Mouse (Mus musculus) hindbrain, embryonic 13.5 days (tissue): ENCODE results near the gene Actc1. TPM values are rescaled to one million over a fixed set of nuclear protein-coding genes. Genes with fewer than 3 reads are reported as not detected.

ENCODE experiments used
- ATAC-seq: fragments of 200-750 bp; cut with Nextera tagmentation; 2 replicates; pipeline ENCODE4 v1.8.0; 2017; ENCODE audit warnings: moderate TSS enrichment; ENCODE audit not compliant: low FRiP score
- H3K27ac ChIP-seq: fragments of 300-500 bp; sonication (generic); 2 replicates; pipeline ENCODE4 v1.5.1; 2015; ENCODE audit warnings: inconsistent platforms, mild to moderate bottlenecking, moderate library complexity
- H3K27me3 ChIP-seq: fragments of 300-500 bp; sonication (generic); 2 replicates; pipeline ENCODE4 v1.6.1; 2015; ENCODE audit warnings: mild to moderate bottlenecking, inconsistent platforms
- H3K36me3 ChIP-seq: fragments of 300-500 bp; sonication (generic); 2 replicates; pipeline ENCODE4 v1.6.1; 2015; ENCODE audit warnings: mild to moderate bottlenecking, inconsistent platforms
- H3K4me1 ChIP-seq: fragments of 300-500 bp; sonication (generic); replicated peaks from 2 replicates; pipeline ENCODE4 v1.6.1; 2015; ENCODE audit warnings: inconsistent platforms
- H3K4me2 ChIP-seq: fragments of 300-500 bp; sonication (generic); 2 replicates; pipeline ENCODE4 v1.6.1; 2015; ENCODE audit warnings: inconsistent platforms, mild to moderate bottlenecking, moderate library complexity
- H3K4me3 ChIP-seq: fragments of 300-500 bp; sonication (generic); 2 replicates; pipeline ENCODE4 v1.5.1; 2015; ENCODE audit warnings: mild to moderate bottlenecking, inconsistent platforms
- H3K9ac ChIP-seq: fragments of 300-500 bp; sonication (generic); 2 replicates; pipeline ENCODE4 v1.6.1; 2015; ENCODE audit warnings: mild to moderate bottlenecking, inconsistent platforms
- H3K9me3 ChIP-seq: fragments of 300-500 bp; sonication (generic); 2 replicates; pipeline ENCODE4 v1.6.1; 2016; ENCODE audit warnings: inconsistent platforms
- WGBS: fragments of 180-500 bp; shearing (Covaris S2); methylation state at CpG from one replicate; pipeline ENCODE4 v1.1.7; 2015; 5-methylcytosine and 5-hydroxymethylcytosine counted together
- polyA plus RNA-seq: library from polyadenylated mRNA; unstranded; fragments of >200 nt; fragmentation: Nextera tagmentation; extraction: Ambion mirVana; gene quantifications from 2 replicates; pipeline ENCODE4 v1.2.1, GENCODE M21; 2015

The Actc1 gene
- polyA plus RNA-seq, 1 experiment from 2014 or later = 51.3 TPM

DNA sequence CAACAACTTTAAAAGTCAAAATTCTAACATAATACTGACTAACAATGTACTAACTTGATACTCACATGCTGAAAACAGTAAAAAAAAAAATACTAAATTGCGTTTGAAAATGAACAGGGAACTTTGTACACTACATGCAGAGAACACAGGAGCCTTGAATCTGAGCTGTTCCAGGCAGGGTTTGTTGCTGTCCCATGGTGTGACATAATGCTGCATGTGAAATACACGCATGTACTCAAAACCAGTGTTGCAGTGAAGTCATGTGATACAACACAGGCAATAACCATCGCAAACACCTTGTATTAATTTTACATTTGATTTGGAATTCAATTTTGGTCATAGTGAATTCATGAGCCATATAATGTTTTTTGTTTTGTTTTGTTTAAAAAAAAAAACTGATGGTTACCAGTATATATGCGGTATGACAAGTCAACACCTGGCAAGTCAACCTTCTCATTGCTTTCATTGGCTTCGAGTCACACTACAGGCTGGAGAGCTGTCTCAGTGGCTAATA is 7.1 kb downstream of the Actc1 start:
- no peaks in the 10 kb centered on the region for H3K36me3 ChIP-seq
- 96% methylated on average over 5 of the region's 5 CpGs for WGBS
- no peak overlapping the region for H3K4me2 ChIP-seq
- H3K9ac ChIP-seq = no peak overlapping the region
- H3K4me3 ChIP-seq = no peak overlapping the region
- H3K9me3 ChIP-seq = no peaks in the 10 kb centered on the region
- ATAC-seq = no peak
- H3K4me1 ChIP-seq = no peaks in the 10 kb centered on the region
- H3K27me3 ChIP-seq = no peaks in the 10 kb centered on the region
- no peak overlapping the region for H3K27ac ChIP-seq

DNA sequence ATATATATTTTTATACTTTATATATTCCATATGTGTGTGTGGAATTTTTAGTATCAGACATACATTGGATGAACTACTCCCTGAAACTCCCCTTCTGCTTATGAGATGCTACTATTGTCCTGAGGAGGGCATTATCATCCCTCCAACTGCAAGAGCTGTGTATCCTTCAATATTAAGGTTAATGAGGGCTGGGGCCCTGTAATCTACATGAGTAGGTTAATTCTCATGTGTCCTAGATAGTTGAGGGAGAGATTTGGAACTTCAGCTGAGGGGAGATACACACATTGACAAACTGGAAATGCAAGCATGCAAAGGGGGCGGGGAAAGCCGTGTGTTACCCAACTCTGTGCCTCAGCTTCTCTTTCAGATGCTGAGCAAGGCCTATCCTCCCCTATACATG is 15.4 kb downstream of the Actc1 start:
- Histone ChIP-seq H3K27ac (no peak overlapping the region), H3K4me1 (no peaks in the 10 kb centered on the region), H3K9me3 (no peaks in the 10 kb centered on the region), H3K27me3 (no peaks in the 10 kb centered on the region), H3K9ac (no peak overlapping the region), H3K4me3 (no peak overlapping the region), H3K4me2 (no peak overlapping the region), H3K36me3 (no peaks in the 10 kb centered on the region)
- no peak for ATAC-seq
- WGBS = 67% methylated on average over 2 of the region's 2 CpGs

DNA sequence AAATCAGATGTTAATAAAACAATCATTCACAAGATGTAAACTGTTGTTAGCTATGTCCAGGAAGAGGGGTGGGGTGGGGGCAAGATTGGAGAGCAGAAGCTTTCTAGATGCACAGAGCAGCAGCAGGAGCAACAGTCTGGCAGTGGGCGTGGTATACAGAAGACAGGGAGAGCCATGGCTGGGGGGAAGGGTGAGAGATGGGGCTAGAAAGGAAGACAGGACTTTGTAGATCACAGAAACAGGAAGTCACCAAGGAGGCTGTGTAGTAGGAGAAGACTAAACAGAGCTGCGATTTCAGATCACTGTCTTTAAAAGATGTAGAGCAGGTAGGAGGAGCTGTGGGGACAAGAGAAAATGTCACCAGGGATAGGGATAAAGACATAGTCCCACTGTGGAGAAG is 21.1 kb downstream of the Actc1 start:
- H3K4me3 ChIP-seq = no peak overlapping the region
- H3K9ac ChIP-seq = no peak overlapping the region
- no peaks in the 10 kb centered on the region for H3K9me3 ChIP-seq
- no peaks in the 10 kb centered on the region for H3K36me3 ChIP-seq
- ATAC-seq = no peak
- no peak overlapping the region for H3K27ac ChIP-seq
- no peaks in the 10 kb centered on the region for H3K27me3 ChIP-seq
- 65% methylated on average over 2 of the region's 2 CpGs for WGBS
- H3K4me1 ChIP-seq = no peaks in the 10 kb centered on the region
- H3K4me2 ChIP-seq = no peak overlapping the region

DNA sequence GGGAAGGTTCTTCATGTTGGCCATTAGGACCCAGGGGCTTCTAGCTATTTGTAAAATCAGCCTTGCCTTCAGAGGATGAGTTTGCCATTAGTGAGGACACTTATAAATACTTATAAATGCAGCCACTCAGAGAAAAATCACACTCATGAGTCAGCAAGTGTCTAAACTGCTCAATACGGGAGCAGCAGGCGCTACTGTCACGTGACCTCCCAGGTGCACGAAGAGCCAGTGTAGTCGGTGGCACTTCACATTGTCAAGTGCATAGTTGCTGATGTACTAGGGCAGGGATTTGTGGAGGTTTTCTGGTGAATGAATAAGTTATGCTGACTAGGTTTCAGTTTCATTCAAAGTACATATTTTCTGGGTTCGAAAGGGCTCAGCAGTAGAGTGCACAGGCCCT is 30.0 kb downstream of the Actc1 start:
- H3K9ac ChIP-seq = no peak overlapping the region
- no peaks in the 10 kb centered on the region for H3K27me3 ChIP-seq
- H3K9me3 ChIP-seq = no peaks in the 10 kb centered on the region
- WGBS = 92% methylated on average over 6 of the region's 6 CpGs
- H3K36me3 ChIP-seq = no peaks in the 10 kb centered on the region
- no peak overlapping the region for H3K27ac ChIP-seq
- H3K4me3 ChIP-seq = no peak overlapping the region
- ATAC-seq = no peak
- peaks cover 5% of the 10 kb centered on the region for H3K4me1 ChIP-seq
- H3K4me2 ChIP-seq = no peak overlapping the region

DNA sequence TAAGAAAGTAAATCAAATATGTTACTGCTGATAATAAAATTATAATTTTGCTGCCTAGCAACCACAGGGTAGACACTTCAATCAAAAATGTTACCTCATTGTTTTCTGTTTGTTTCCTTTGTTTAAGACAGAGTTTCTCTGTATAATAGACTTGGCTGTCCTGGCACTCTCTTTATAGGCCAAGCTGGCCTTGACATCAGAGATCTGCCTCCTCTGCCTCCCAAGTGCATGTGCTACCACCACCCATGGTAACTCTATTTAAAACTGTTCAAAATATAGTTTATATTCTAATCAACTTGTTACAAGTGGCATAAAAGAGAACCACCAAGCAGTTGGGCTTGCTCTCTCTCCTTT is 33.2 kb downstream of the Actc1 start:
- ATAC-seq = no peak
- Histone ChIP-seq H3K4me2 (no peak overlapping the region), H3K9ac (no peak overlapping the region)

DNA sequence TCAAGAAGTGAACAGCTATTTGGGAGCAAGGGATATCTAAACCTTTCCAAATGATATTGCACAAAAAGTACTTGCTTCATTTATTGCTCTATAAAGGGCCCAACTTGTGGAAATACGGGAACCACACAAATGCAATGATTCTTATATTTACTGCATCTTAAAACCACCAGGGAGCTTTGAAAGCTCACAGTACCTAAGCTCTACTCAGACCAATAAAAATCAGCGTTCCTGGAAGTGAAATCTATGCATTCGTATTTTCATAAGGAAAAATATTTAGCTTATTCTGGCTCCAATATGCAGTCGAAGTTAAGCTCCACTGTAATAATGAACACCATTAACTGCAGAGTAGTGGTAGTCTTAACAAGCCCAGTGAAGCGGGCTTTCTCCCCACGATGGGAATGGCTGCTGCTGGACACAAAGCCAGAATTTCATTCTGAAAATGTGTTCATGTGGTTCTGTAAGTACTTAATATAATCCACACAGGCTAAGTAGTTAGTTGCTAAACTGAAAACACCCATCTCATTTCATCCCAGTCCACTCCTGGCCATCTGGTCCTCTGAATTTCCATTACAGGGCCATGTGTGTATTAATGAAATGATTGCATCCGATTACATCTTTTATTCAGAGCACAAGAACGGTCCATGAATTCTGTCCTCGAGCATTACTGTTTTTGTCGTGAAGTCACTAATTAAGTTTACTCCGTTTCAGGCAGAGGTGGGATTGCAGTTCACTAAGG is 33.7 kb downstream of the Actc1 start:
- Histone ChIP-seq H3K9ac (no peak overlapping the region), H3K4me1 (peaks cover 11% of the 10 kb centered on the region), H3K4me3 (no peak overlapping the region), H3K4me2 (no peak overlapping the region), H3K9me3 (no peaks in the 10 kb centered on the region), H3K27me3 (peaks cover 12% of the 10 kb centered on the region), H3K27ac (no peak overlapping the region), H3K36me3 (no peaks in the 10 kb centered on the region)
- 0 out of 2 replicates have a peak, but pooled peaks have one; percentile 36 for ATAC-seq
- 60% methylated on average over 11 of the region's 11 CpGs for WGBS

More for the DNA sequence above, 33.2 kb downstream of the Actc1 start:
- Histone ChIP-seq H3K27ac (no peak overlapping the region), H3K4me1 (peaks cover 9% of the 10 kb centered on the region), H3K27me3 (peaks cover 6% of the 10 kb centered on the region), H3K9me3 (no peaks in the 10 kb centered on the region), H3K4me3 (no peak overlapping the region), H3K36me3 (no peaks in the 10 kb centered on the region)

DNA sequence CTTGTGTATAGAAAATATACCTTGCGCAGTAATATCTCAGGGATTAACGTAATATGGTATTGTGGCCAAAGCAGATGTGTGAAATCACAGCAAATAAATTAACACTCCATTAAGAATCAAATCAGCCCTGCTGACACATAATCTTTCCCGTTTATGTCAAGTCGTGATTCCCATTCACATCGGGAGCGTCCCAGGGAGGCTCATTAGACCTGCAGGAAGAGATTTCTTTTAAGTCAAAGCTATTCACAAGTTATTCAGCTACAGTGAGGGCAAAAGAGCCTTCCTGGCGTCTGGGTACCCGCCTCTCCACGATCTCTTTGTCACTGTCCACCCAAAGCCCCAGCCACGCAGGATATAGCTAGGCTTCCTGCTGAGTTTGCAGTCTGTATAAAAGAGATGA is 35.2 kb downstream of the Actc1 start:
- peak overlapping the region; percentile 21; the same call in 1 of the 2 replicates for H3K4me2 ChIP-seq
- H3K36me3 ChIP-seq = no peaks in the 10 kb centered on the region
- H3K9me3 ChIP-seq = no peaks in the 10 kb centered on the region
- H3K27me3 ChIP-seq = peaks cover 25% of the 10 kb centered on the region
- H3K4me1 ChIP-seq = peaks cover 21% of the 10 kb centered on the region
- ATAC-seq = no peak
- no peak overlapping the region for H3K4me3 ChIP-seq
- H3K9ac ChIP-seq = no peak overlapping the region
- no peak overlapping the region; the same call in 1 of the 2 replicates for H3K27ac ChIP-seq
- WGBS = 22% methylated on average over 10 of the region's 10 CpGs

DNA sequence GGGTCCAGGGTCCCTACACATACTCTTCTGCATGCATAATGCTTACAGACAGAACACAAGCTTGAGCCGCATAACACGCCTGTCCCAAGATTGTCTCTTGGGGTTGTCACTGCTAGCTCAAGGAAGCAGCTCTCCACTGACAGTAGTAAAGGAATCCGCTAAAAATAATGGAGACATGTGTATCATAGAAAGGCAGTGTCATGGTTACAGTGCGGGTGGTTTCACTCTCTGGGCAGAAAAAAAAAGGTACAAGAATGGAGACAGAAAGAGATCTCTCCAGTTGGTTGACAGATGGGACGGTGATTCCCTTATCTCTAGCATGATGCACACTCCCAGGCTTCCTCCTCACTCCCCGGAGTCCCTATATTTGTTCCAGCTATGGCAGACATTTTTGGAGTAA is 38.5 kb downstream of the Actc1 start:
- H3K27ac ChIP-seq = no peak overlapping the region
- H3K9me3 ChIP-seq = no peaks in the 10 kb centered on the region
- H3K4me3 ChIP-seq = peak overlapping the region; percentile 68
- H3K27me3 ChIP-seq = peaks cover 40% of the 10 kb centered on the region
- H3K4me1 ChIP-seq = peaks cover 34% of the 10 kb centered on the region
- ATAC-seq = no peak
- H3K36me3 ChIP-seq = no peaks in the 10 kb centered on the region
- WGBS = 75% methylated on average over 6 of the region's 6 CpGs
- peak overlapping the region; percentile 82 for H3K4me2 ChIP-seq
- no peak overlapping the region for H3K9ac ChIP-seq

DNA sequence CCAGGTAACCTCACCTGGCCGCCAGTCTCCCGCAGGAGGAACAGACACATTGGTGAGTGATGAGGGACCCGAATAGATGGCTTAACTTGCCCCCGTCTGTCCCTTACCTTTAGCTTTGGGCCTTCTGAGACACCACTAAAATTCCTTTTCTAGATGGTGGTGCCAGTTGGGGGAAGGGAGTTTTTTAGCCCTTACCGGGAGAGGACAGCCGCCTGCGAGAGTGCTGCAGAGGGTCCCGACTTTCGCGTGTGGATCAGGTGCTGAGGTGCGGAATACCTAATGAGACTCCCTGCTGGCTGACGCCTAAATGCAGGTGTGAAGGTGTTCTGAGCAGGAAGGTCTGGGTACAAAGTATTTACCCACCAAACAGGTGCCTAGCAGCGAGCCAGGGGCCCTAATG is 39.5 kb downstream of the Actc1 start:
- Histone ChIP-seq H3K4me2 (peak overlapping the region; percentile 82), H3K4me1 (peaks cover 34% of the 10 kb centered on the region), H3K9me3 (no peaks in the 10 kb centered on the region), H3K9ac (peak overlapping the region; percentile 90), H3K36me3 (no peaks in the 10 kb centered on the region), H3K27me3 (peaks cover 40% of the 10 kb centered on the region), H3K27ac (peak overlapping the region; percentile 80), H3K4me3 (peak overlapping the region; percentile 68)
- WGBS = under 1% methylated on average over 13 of the region's 13 CpGs
- peak; percentile 31 for ATAC-seq

DNA sequence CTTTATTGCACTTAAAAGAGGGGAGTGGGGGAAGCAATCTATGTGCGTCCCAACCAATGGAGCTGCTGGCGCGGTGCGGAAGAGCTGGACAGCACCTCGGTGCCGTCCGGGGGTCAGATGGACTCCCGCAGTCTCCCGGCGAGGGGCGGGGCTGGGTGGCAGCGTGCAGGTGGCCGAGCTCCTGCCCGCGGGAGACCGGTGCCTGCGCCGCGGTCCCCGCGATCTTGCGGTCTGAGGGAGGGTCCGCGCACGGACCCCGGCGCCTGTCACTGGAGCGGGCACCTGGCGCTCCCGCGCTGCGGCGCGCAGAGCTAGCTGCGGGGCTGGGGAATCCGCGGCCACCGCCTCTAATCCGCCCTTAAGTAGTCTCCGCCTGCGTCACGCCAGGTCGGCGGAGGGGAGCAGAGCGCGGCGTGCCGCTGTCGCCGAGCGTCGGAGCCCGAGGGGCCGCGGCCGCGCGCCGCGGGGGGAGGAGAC is 40.0 kb downstream of the Actc1 start, which contains the start of gene Gjd2:
Gjd2 (minus strand) TSS at position 325 of the 477 bp plus-strand sequence.
- Histone ChIP-seq H3K36me3 (no peaks in the 10 kb centered on the region), H3K4me3 (peak within 1 kb of the TSS; percentile 68), H3K27me3 (peaks cover 40% of the 10 kb centered on the region), H3K9me3 (no peaks in the 10 kb centered on the region), H3K4me1 (peaks cover 29% of the 10 kb centered on the region), H3K27ac (peak within 1 kb of the TSS; percentile 80), H3K4me2 (peak within 1 kb of the TSS; percentile 82), H3K9ac (peak within 1 kb of the TSS; percentile 90)
- peak; percentile 86 for ATAC-seq
- WGBS = under 1% methylated on average over 58 of the region's 60 CpGs

DNA sequence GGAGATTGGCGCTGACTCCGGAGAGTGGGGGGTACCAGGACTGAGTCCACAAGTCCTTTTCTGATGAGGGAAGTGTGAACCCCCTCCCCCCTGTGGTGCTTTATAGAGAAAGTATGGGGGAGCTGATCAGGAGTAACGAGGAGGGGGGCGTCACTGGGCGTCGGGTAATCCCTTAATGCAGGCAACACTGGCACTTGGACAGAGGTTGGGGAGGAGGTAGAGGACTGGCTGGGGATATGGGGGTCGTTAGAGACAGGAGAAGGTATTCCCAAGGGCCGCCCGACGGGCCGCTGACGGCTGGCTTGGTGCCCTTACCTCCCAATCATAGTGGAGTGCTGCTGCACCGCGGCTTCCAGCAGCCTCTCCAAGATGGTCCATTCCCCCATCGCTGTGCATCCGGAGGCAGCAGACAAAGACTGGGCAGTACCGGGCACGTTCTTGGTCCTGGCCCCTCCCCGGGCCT is 40.6 kb downstream of the Actc1 start:
- peaks cover 40% of the 10 kb centered on the region for H3K27me3 ChIP-seq
- H3K9ac ChIP-seq = peak overlapping the region; percentile 90
- peak overlapping the region; percentile 80 for H3K27ac ChIP-seq
- H3K4me1 ChIP-seq = peaks cover 25% of the 10 kb centered on the region
- 1% methylated on average over 19 of the region's 19 CpGs for WGBS
- H3K36me3 ChIP-seq = no peaks in the 10 kb centered on the region
- ATAC-seq = peak; percentile 81
- H3K9me3 ChIP-seq = no peaks in the 10 kb centered on the region
- H3K4me3 ChIP-seq = peak overlapping the region; percentile 68
- peak overlapping the region; percentile 82 for H3K4me2 ChIP-seq

DNA sequence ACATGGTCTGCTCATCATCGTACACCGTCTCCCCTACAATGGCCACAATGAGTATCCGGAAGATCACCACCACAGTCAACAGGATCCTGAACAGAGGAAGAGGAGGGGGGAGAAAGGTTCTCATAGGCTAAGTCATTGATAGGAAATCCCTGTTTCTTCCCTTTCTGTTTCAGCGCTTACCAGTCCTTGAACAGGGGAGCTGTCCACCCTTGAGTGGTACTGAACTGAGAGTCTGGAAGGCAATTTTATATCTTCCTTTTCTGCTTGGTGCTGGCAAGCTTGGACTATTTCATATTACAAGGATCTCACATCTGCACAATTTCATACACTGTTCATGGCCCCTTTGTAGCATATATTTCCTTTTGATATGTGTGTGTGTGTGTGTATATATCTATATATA is 41.5 kb downstream of the Actc1 start:
- Histone ChIP-seq H3K4me2 (peak overlapping the region; percentile 82), H3K9ac (no peak overlapping the region), H3K9me3 (no peaks in the 10 kb centered on the region), H3K4me1 (peaks cover 25% of the 10 kb centered on the region), H3K27me3 (peaks cover 36% of the 10 kb centered on the region), H3K4me3 (peak overlapping the region; percentile 68), H3K36me3 (no peaks in the 10 kb centered on the region), H3K27ac (no peak overlapping the region)
- no peak for ATAC-seq
- WGBS = 50% methylated on average over 4 of the region's 4 CpGs

DNA sequence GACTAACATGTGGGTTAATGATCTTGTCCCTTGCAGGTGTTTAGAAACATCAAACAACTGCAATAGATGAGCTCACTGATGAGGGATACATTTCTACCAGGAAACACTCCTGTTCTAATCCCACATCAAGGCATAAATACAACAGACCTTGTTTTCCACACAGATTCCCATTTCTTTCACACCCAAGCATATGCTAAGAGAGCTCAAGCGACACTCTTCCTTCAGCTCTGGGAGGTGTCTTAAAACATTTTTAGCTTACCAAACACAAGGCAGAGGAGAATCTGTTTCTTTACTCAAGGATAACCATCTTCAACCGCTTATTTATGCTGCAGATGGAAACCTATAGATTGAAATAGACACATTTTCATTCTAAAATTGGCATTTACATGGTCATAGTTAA is 45.0 kb downstream of the Actc1 start:
- ATAC-seq = no peak
- no peak overlapping the region for H3K4me2 ChIP-seq
- H3K27me3 ChIP-seq = peaks cover 17% of the 10 kb centered on the region
- no peak overlapping the region for H3K9ac ChIP-seq
- H3K9me3 ChIP-seq = no peaks in the 10 kb centered on the region
- WGBS = 91% methylated on average over 2 of the region's 2 CpGs
- H3K36me3 ChIP-seq = no peaks in the 10 kb centered on the region
- H3K4me3 ChIP-seq = no peak overlapping the region
- no peak overlapping the region for H3K27ac ChIP-seq
- H3K4me1 ChIP-seq = peaks cover 15% of the 10 kb centered on the region; the same call in 1 of the 2 replicates
